Mouse (Mus musculus) CD4-positive, CD25-positive, alpha-beta regulatory T cell, adult 2 months (primary cell): ENCODE data around the gene Styx.

Source experiments
- DNase-seq: peaks from one replicate; pipeline ENCODE4 v3.0.0-alpha.2; 2012; ENCODE audit warnings: low read depth, low spot score

Gene Styx

GRCm38 (mm10) chr14:45350931-45351859 is at the start of gene Styx:
Gene Styx (plus strand): TSS chr14:45351093.
- DNase-seq, result peak; percentile 96

GRCm38 (mm10) chr14:45303939-45304338 is 47.0 kb upstream of the Styx start:
- no peak for DNase-seq

GRCm38 (mm10) chr14:45304389-45304788 is 46.5 kb upstream of the Styx start:
- DNase-seq, result no peak

GRCm38 (mm10) chr14:45305852-45306251 is 45.0 kb upstream of the Styx start:
- DNase-seq, result no peak

- DNase-seq, result no peak
Observed at GRCm38 (mm10) chr14:45307630-45308328, 43.1 kb upstream of the Styx start.

- no peak for DNase-seq
Observed at GRCm38 (mm10) chr14:45309646-45310045, 41.2 kb upstream of the Styx start.

- no peak for DNase-seq
Observed at GRCm38 (mm10) chr14:45310101-45310500, 40.8 kb upstream of the Styx start.

GRCm38 (mm10) chr14:45316927-45317326 is 34.0 kb upstream of the Styx start:
- no peak for DNase-seq

GRCm38 (mm10) chr14:45317921-45318411 is 32.9 kb upstream of the Styx start:
- DNase-seq, result no peak

- peak; percentile 88 for DNase-seq
Observed at GRCm38 (mm10) chr14:45318426-45319236, 32.3 kb upstream of the Styx start, which contains the start of gene Ero1l. Gene Ero1l (minus strand): TSS chr14:45318771.

GRCm38 (mm10) chr14:45319237-45319610 is 31.7 kb upstream of the Styx start:
- DNase-seq, result peak; percentile 3

GRCm38 (mm10) chr14:45320111-45320510 is 30.8 kb upstream of the Styx start:
- DNase-seq, result no peak

GRCm38 (mm10) chr14:45321067-45321466 is 29.8 kb upstream of the Styx start:
- DNase-seq, result no peak

GRCm38 (mm10) chr14:45321622-45322021 is 29.3 kb upstream of the Styx start:
- DNase-seq, result no peak

- DNase-seq, result no peak
Observed at GRCm38 (mm10) chr14:45322450-45322849, 28.4 kb upstream of the Styx start.

GRCm38 (mm10) chr14:45323320-45323719 is 27.6 kb upstream of the Styx start:
- DNase-seq, result no peak

- no peak for DNase-seq
Observed at GRCm38 (mm10) chr14:45325471-45325870, 25.4 kb upstream of the Styx start.

- DNase-seq, result peak; percentile 53
Observed at GRCm38 (mm10) chr14:45328072-45328713, 22.7 kb upstream of the Styx start.

- no peak for DNase-seq
Observed at GRCm38 (mm10) chr14:45329018-45329588, 21.8 kb upstream of the Styx start.

GRCm38 (mm10) chr14:45329589-45330181 is 21.2 kb upstream of the Styx start, which contains the start of gene Psmc6:
Gene Psmc6 (plus strand): TSS chr14:45329788.
- peak; percentile 97 for DNase-seq
